Mouse (Mus musculus) stomach, postnatal 0 days (tissue): ENCODE results near the gene Sun1. TPM values are rescaled to one million over a fixed set of nuclear protein-coding genes. Genes with fewer than 3 reads are reported as not detected.

ENCODE experiments used
- ATAC-seq: fragments of 200-750 bp; cut with Nextera tagmentation; 2 replicates; pipeline ENCODE4 v1.8.0; 2017; ENCODE audit not compliant: low FRiP score, low TSS enrichment
- DNase-seq: peaks from one replicate; pipeline ENCODE4 v3.0.0-alpha.2; 2016; ENCODE audit warnings: low spot score
- H3K27ac ChIP-seq: fragments of 300-500 bp; sonication (generic); replicated peaks from 2 replicates; pipeline ENCODE4 v1.5.1; 2014; ENCODE audit warnings: mild to moderate bottlenecking, control low read depth
- H3K27me3 ChIP-seq: fragments of 300-500 bp; sonication (generic); 2 replicates; pipeline ENCODE4 v1.6.1; 2014; ENCODE audit warnings: low read length; ENCODE audit not compliant: control insufficient read depth, insufficient read depth
- H3K36me3 ChIP-seq: fragments of 300-500 bp; sonication (generic); 2 replicates; pipeline ENCODE4 v1.6.1; 2014; ENCODE audit warnings: low read length, mixed read lengths; ENCODE audit not compliant: control insufficient read depth, insufficient read depth
- H3K4me1 ChIP-seq: fragments of 300-500 bp; sonication (generic); replicated peaks from 2 replicates; pipeline ENCODE4 v1.6.1; 2014; ENCODE audit warnings: antibody characterized with exemption; ENCODE audit not compliant: control insufficient read depth, insufficient read depth
- H3K4me2 ChIP-seq: fragments of 300-500 bp; sonication (generic); replicated peaks from 2 replicates; pipeline ENCODE4 v1.6.1; 2014; ENCODE audit warnings: low read depth, mild to moderate bottlenecking, control low read depth, moderate library complexity
- H3K4me3 ChIP-seq: fragments of 300-500 bp; sonication (generic); 2 replicates; pipeline ENCODE4 v1.5.1; 2014; ENCODE audit warnings: low read depth, low read length, control low read depth
- H3K9ac ChIP-seq: fragments of 300-500 bp; sonication (generic); 2 replicates; pipeline ENCODE4 v1.6.1; 2014; ENCODE audit warnings: mild to moderate bottlenecking, low read length, control low read depth, mixed read lengths
- H3K9me3 ChIP-seq: fragments of 300-500 bp; sonication (generic); 2 replicates; pipeline ENCODE4 v1.6.1; 2016; ENCODE audit warnings: low read length; ENCODE audit not compliant: control insufficient read depth
- CTCF ChIP-seq: IDR thresholded peaks from 2 replicates; pipeline ENCODE4 v1.5.1; 2016; ENCODE audit warnings: antibody characterized with exemption, low read depth, mild to moderate bottlenecking, moderate library complexity
- EP300 ChIP-seq: optimal IDR thresholded peaks from 2 replicates; pipeline ENCODE3; 2016; ENCODE audit warnings: antibody characterized with exemption
- WGBS: fragments of 180-500 bp; shearing (Covaris S2); extraction: QIAGEN DNeasy Blood & Tissue Kit; methylation state at CpG from one replicate; pipeline ENCODE4 v1.1.7; 2014; 5-methylcytosine and 5-hydroxymethylcytosine counted together
- polyA plus RNA-seq: library from polyadenylated mRNA; unstranded; fragments of >200 nt; fragmentation: Nextera tagmentation; extraction: Ambion mirVana; gene quantifications from 2 replicates; pipeline ENCODE4 v1.2.1, GENCODE M21; 2015

Gene Sun1
- 24.0 TPM in 2 replicates for polyA plus RNA-seq

DNA sequence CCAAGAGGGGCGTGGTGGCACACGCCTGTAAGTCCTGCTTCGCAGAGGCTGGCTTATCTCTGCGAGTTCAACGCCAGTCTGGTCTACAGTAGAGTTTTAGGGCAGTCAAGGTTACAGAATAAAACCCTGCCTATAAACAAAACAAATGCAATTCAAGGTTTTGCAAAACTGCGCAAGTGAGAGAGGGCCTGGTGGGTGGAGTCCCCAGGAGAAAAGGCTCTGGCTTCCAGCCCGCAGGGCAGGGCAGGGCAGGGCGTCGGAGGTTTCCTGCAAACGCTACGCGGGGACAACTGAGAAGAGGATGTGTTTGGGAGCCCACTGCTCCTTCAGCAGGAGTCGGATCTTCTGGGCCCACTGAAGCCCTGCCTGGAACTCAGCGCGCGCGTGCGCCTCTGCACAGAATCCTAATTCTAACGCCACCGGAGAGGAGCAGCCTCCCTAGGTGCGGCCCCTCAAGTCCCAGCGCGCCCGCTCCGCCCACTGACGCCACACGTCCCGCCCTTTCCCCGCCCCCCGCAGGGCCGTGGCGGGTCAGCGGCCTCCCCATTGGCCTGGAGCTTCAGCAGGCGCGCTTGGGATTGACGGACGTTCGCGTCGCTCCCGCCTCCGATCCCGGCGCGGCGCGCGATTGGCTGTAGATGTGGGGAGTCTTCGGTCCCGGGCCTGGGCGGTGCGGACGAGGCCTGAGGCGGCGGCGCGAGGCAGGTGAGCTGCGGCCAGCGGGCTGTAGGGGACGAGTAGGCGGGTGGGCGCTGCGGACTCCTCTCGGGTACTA, at the start of gene Sun1:
Sun1 (plus strand) TSS at position 643 of the 775 bp plus-strand sequence.
- DNase-seq (peak; percentile 99), ATAC-seq (peak; percentile 98)
- H3K4me3 ChIP-seq: peak within 1 kb of the TSS; percentile 90
- peak within 1 kb of the TSS; percentile 98 for H3K4me2 ChIP-seq
- peak within 1 kb of the TSS; percentile 94 for H3K27ac ChIP-seq
- H3K9me3 ChIP-seq: no peaks in the 10 kb centered on the region
- H3K36me3 ChIP-seq: 0 out of 2 replicates have a peak, but pooled peaks cover 2% of the 10 kb centered on the region
- no peaks in the 10 kb centered on the region for H3K27me3 ChIP-seq
- no peak for TF ChIP-seq EP300
- TF ChIP-seq CTCF: no peak
- H3K4me1 ChIP-seq: peaks cover 3% of the 10 kb centered on the region; the same call in 1 of the 2 replicates
- under 1% methylated on average over 64 of the region's 64 CpGs for WGBS
- H3K9ac ChIP-seq: peak within 1 kb of the TSS; percentile 85

DNA sequence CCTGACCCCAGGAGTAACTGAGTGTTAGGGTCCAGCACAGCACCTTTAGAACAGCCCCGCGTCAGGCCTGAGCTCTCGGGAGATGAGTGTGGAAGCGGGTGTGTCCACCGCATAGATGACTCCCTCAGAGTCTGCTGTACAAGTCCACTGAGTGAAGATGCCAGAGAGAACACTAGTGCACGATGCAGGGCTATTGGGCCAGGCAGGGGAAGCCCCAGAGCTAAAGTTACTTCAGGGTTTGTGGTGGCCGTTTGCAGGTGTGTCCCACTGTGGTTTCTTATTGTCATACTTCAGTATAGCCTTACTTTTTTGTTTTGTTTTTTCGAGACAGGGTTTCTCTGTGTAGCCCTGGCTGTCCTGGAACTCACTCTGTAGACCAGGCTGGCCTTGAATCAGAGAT, 39.5 kb upstream of the Sun1 start:
- ATAC-seq: no peak
- WGBS: 85% methylated on average over 8 of the region's 8 CpGs

GRCm38 (mm10) chr5:139161632-139162031, 38.8 kb upstream of the Sun1 start:
- peaks cover 12% of the 10 kb centered on the region; the same call in 1 of the 2 replicates for H3K36me3 ChIP-seq

More for the DNA sequence above, 39.5 kb upstream of the Sun1 start:
- TF ChIP-seq CTCF (no peak), EP300 (no peak)
- DNase-seq: no peak
- Histone ChIP-seq H3K27me3 (no peaks in the 10 kb centered on the region), H3K4me1 (no peaks in the 10 kb centered on the region), H3K36me3 (0 out of 2 replicates have a peak, but pooled peaks cover 8% of the 10 kb centered on the region), H3K9me3 (no peaks in the 10 kb centered on the region), H3K27ac (no peak overlapping the region), H3K4me2 (no peak overlapping the region), H3K9ac (no peak overlapping the region), H3K4me3 (no peak overlapping the region)

GRCm38 (mm10) chr5:139166781-139167361, 33.6 kb upstream of the Sun1 start:
- no peaks in the 10 kb centered on the region for H3K9me3 ChIP-seq
- no peak overlapping the region for H3K27ac ChIP-seq
- H3K27me3 ChIP-seq: no peaks in the 10 kb centered on the region
- DNase-seq (no peak), ATAC-seq (no peak)
- no peak overlapping the region for H3K4me2 ChIP-seq
- H3K9ac ChIP-seq: no peak overlapping the region
- no peak overlapping the region for H3K4me3 ChIP-seq
- H3K36me3 ChIP-seq: peaks cover 16% of the 10 kb centered on the region; the same call in 1 of the 2 replicates
- no peaks in the 10 kb centered on the region for H3K4me1 ChIP-seq
- WGBS: 87% methylated on average over 6 of the region's 6 CpGs
- no peak for TF ChIP-seq EP300
- no peak for TF ChIP-seq CTCF

More at GRCm38 (mm10) chr5:139161632-139162031, 38.8 kb upstream of the Sun1 start:
- TF ChIP-seq EP300: no peak
- no peak for TF ChIP-seq CTCF
- no peaks in the 10 kb centered on the region for H3K9me3 ChIP-seq
- WGBS: 73% methylated on average over 10 of the region's 10 CpGs
- no peak overlapping the region for H3K4me2 ChIP-seq
- ATAC-seq (no peak), DNase-seq (no peak)
- no peaks in the 10 kb centered on the region for H3K4me1 ChIP-seq
- H3K27me3 ChIP-seq: no peaks in the 10 kb centered on the region
- no peak overlapping the region for H3K4me3 ChIP-seq
- H3K9ac ChIP-seq: no peak overlapping the region
- no peak overlapping the region for H3K27ac ChIP-seq

- Histone ChIP-seq H3K4me2 (no peak overlapping the region), H3K27ac (no peak overlapping the region), H3K27me3 (no peaks in the 10 kb centered on the region), H3K36me3 (peaks cover 16% of the 10 kb centered on the region; the same call in 1 of the 2 replicates), H3K4me3 (no peak overlapping the region), H3K9ac (no peak overlapping the region), H3K4me1 (no peaks in the 10 kb centered on the region), H3K9me3 (no peaks in the 10 kb centered on the region)
- TF ChIP-seq EP300 (no peak), CTCF (no peak)
- ATAC-seq: no peak
- no peak for DNase-seq
- 55% methylated on average over 1 of the region's 1 CpGs for WGBS
Measured at GRCm38 (mm10) chr5:139167548-139167947, 32.9 kb upstream of the Sun1 start.

DNA sequence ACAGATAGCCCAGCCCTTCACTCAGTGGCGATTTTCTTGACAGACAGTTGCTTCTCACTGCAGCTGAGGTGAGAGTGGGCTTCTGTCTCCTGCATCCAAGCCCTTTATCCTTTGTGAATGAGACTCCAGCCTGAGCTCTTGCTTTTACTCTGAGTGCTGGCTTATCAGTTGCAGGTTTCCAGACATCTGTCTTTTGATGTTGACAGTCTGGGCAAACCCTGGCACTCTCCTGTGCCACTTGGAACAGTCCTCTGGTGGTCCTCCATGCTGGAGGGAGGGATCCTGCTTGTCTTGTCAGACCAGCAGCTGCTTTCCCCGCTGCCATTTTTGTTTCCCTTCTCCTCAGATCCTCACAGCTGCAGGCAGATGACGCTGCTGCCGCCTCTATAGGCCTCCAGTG, 28.5 kb upstream of the Sun1 start:
- H3K9me3 ChIP-seq: no peaks in the 10 kb centered on the region
- no peak for DNase-seq
- no peak overlapping the region for H3K4me2 ChIP-seq
- H3K4me1 ChIP-seq: no peaks in the 10 kb centered on the region
- no peak for ATAC-seq
- no peak overlapping the region for H3K4me3 ChIP-seq
- H3K36me3 ChIP-seq: peaks cover 2% of the 10 kb centered on the region; the same call in 1 of the 2 replicates
- 88% methylated on average over 4 of the region's 4 CpGs for WGBS
- TF ChIP-seq CTCF: no peak
- no peak for TF ChIP-seq EP300
- no peak overlapping the region for H3K27ac ChIP-seq
- no peaks in the 10 kb centered on the region for H3K27me3 ChIP-seq
- no peak overlapping the region for H3K9ac ChIP-seq
